Mouse (Mus musculus): ENCODE measurements around the gene Cfap65.
A peak's percentile ranks its signal among the peaks of the same experiment; 100 is the strongest.

Gene Cfap65

DNA sequence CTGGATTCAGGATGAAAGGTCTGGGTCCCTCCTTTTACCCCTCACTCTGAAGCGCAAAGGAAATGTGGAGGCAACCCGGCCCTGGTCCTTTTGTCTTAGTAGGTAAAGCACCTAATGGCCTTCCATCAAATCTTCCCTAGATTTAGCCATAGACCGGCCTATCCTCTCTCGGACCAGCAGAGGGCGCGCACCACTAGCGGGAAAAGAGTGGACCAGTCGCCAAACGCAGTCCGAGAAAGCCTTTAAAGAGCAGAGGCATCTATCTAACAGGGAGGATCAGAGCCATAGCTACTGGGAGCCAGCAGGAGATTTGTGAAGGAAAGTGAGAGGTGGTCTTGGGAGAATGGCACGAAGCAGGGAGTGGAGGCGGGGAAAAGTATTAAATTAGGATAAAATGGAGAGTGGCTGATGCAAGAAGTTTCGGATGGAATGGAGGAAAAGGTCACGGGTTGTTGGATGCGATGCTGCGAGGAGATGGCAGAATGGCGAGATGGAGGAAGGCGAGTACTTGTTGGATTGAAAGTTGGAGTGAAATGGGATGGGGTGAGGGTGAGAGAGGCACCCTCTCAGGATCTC is 54.5 kb downstream of the Cfap65 start:
- peak; percentile 64 for DNase-seq

DNA sequence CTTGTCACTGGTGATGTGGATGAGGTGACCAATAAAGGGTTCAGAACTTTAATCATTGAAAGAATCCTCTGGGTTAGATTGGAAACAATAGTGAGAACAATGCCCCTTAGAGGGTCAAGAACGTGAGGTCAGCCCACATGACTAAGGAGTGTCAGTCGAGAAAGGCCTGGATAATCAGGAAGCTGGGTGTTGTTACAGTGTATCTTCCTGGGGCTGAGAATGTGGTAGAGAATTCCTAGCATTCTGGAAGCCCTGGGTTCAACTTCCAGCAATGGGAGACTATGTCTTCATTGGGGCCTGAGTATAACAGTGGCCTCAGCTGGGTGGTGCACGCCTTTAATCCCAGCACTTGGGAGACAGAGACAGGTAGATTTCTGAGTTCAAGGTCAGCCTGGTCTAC is 58.2 kb downstream of the Cfap65 start:
- DNase-seq = no peak

DNA sequence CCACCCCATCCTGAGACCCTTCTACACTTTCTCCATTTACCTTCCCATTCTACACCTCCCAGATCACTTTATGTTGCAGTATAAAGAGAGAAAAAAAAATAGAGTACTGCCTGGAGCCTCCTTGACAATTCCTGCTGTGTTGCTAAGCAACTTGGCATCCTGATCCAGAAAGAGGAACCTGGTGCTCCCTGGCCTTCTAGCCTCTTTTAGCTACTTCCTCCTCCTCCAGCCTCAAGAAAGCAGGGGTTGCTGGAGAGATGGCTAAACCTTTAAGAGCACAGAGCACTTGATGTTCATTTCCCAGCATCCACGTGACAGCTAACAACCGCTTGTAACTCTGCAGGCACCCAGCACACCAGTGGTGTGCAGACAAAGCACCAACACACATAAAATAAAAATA is 63.2 kb downstream of the Cfap65 start:
- no peak for DNase-seq

DNA sequence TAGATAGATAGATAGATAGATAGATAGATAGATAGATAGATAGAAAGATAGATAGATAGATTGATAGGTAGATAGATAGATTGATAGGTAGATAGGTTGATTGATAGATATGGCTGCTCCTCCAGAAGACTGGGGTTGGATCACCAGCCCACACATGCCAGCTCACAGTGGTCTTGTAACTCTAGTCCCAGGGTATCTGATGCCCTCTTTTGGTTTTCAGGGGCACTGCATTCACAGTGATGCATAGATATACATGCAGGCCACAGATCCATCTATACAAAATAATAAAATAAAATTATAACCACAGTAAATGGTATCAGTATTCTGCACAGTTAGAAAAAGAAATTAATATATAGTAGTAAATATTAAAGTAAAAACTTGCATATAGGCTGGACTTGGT is 73.6 kb downstream of the Cfap65 start:
- no peak for DNase-seq

DNA sequence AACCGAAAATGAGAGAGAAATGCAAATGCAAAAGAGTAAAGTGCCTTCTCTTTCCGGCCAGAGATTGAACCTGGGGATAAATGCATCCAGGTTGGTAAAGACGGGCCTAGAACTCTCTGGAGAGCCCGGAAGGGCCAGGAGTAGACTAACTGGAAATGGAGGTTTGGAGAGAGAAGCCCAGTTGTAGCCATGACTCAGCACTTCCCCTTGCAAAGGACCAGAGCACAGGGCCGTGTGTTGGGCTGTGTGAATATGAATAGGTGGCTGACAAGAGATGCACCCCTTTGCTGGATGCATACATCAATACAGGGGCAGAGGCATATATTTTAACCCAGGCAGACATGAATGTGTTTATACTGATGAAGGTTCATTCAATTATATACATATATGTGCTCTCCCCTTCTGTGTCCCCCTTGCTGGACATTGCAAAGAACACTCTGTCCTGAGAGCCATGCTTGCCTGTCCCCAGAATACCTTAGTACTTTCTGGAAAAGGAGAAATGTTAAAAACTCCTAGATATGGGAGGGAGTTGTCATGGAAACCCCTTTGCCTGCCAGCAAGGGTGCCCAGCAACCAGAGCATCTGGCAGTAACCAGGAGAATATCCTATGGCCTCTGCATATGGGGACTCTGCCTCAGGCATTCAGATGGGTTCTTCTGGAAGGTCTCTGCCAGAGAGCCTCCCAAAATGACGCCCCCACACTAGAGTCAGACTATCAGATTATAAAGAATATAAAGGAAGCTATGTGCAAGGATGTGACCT is 76.0 kb downstream of the Cfap65 start:
- DNase-seq = peak; percentile 16

DNA sequence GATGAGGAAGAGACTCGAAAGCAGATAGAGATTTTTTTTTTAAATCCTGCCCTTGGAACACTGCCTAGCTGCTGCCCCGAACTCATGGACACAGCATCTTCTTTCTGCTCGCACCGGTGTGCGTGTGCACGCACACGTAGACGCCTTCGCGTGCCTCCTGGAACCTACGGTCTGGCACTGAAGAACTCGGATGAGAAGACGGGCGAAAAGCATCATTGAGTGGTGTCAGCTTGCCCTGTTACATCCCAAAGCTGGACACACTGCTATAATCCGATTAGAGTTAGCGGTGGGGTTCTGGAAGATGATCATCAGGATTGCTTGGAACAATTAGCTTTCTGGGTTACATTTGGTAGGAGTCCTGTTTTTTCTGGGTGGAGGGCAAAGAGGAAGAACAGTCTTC is 76.6 kb downstream of the Cfap65 start:
- no peak for DNase-seq

DNA sequence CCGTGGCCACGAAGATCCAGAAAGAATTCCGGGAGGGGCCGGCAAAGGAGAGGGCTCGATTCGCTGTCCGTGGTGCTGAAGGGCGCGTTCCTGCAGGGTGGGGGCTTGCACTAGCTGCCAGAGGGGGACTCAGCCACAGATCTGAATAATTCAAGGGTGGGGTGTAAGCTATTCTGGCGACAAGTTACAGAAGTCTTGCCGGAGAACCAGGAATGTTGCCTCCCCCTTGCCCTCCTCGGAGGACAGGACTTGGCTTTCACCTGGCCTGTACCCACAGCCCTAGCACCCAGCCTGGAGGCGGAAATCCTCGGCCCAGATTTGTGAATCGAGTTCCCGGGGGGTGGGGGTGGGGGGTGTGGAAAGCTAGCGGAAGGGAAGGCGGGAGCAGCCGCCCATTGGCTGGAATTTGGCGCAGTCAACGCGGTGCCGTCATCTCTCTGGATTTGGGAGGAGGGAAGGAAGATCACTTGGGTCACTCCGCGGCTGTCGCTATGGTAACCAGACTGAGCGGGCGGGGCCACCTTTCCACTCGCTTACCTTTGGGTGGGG is 77.2 kb downstream of the Cfap65 start:
- DNase-seq = peak; percentile 96

DNA sequence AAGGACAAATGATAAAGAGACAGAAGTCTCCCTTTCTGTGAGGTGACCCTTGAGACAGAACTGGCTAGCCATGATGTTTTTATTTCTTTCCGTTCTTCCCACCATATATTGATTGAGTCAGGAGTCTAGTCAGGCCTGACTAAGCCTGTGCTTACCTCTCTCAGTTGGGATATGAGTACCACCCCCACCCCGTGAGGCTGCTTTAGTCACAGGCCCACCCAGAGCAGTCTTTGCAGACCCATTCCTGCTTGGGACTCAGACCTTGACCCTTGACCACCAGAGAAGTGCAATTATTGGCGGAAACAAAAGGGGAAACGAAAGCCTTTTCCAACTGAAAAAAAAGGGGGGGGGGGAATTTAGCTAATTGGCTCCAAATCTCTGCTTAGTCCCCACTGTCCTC is 77.7 kb downstream of the Cfap65 start:
- peak; percentile 27 for DNase-seq

DNA sequence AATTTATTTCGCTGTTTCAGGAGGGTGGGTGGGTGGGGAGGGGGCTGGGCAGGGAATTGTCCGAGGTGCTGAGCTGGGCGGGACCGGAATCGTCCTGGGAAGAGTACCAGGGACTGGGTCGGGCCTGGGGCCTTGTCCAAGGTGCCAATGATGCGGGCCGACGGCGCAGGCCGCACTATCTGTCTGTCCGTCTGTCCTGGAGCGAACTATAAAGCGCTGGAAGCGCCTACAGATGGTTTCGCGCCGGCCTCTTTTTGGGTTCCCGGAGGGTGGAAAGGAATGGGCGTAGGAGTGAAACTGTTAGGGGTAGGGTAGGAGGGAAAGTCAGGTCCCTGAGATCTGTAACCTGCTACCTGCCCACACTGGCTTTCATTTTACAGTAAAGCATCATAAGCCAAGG is 78.2 kb downstream of the Cfap65 start:
- DNase-seq = peak; percentile 37

DNA sequence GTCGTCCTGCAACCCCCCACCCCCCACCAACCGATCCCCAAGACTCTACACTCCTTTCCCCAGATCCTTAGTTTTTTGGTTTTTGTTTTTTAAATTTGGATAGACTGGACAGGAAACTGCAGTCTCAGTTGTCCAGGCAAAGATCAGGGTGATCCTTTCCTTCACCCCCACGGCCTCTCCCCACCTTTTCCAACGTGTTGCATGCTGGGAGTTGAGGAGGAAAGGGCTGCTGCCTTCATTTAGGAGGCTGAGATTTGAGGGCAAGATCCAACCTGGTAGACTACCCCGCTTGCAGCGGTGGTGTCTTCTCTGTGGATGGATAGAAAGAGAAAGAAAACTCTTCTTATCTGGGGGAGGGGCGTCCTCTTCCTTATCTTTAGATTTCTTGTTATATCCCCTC is 78.6 kb downstream of the Cfap65 start:
- peak; percentile 29 for DNase-seq

DNA sequence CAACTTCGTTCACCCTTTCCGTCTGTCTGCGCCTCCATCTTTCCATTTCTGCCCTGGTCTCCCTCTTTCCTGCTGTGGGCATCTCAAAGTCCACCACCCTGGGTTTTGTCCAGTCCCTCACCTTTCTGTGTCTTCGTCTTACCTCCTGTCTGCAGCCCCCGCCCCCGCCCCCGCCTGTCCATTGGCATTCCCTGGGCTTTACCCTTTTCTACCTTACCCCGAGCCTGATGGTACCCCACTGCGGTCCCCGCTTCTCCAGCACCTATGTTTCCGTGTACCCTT is 79.0 kb downstream of the Cfap65 start:
- peak; percentile 22 for DNase-seq

DNA sequence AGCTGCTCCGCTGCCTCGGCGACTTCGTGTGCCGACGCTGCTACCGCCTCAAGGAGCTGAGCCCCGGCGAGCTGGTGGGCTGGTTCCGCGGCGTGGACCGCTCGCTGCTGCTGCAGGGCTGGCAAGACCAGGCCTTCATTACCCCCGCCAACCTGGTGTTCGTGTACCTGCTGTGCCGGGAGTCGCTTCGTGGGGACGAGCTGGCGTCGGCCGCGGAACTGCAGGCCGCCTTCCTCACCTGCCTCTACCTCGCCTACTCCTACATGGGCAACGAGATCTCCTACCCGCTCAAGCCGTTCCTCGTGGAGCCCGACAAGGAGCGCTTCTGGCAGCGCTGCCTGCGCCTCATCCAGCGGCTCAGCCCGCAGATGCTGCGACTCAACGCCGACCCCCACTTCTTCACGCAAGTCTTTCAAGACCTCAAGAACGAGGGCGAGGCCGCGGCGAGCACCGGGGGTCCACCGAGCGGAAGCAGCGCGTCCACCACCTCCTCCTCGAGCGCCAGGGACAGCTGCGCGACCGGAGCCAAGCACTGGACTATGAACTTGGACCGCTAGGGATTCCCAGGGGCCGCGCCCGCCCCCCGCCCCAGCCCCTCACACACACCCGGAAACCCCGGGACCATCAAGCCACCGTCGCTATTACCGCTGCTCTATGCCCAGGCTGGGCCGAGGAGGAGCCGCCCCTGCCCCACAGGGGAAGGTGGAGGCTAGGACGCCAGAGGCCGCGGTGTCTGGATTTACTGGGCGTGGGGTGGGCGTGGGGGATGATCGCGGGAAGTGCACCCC is 79.6 kb downstream of the Cfap65 start:
- DNase-seq = peak; percentile 43

DNA sequence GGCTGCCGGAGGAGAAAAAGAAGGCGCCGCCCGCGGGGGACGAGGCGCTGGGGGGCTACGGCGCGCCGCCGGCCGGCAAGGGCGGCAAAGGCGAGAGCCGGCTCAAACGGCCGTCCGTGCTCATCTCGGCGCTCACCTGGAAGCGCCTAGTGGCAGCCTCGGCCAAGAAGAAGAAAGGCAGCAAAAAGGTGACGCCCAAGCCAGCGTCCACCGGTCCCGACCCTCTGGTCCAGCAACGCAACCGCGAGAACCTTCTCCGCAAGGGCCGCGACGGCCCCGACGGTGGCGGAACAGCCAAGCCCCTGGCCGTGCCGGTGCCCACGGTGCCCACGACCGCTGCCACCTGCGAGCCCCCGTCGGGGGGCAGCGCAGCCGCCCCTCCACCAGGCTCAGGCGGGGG is 80.2 kb downstream of the Cfap65 start:
- no peak for DNase-seq

DNA sequence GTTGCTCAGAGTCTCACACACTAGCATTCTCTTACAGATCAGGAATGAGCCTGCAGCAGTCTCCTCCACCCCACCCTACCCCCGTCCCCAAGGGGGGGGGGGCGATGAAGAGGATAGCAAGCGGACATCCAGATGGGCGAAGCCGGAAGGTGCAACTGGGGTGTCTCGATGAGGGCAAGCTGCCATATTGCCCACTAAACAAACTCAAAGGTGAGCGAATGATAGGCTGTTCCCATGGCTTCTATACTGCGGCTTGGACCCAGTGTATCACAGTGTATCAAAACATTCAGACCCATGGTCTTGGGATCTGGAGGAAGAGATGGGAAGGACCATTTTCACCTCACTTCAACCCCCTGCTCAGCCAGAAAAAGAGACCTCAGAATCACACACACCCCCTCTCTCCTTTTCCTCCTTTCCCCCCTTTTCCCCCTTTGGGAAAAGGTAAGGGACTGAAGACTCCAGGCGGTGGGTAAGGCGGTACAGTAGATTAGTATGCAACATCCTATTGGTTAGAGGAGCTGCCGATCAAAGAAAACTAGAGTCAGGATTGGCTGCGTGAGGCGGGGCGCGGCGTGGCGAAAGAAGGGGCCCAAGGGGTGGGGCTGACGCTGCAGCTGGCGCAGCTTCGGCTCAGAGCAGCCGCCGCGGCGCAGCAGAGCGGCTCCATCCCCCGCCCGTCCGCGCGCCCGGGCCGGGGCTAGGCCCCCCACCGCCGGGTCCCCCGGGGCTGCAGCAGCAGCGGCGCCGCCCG is 80.9 kb downstream of the Cfap65 start, which contains the start of gene Cdk5r2:
Cdk5r2 (plus strand) TSS at position 629 of the 751 bp plus-strand sequence.
- peak; percentile 95 for DNase-seq
